Mouse (Mus musculus): ENCODE data around the gene Bag6. TPM values are rescaled to one million over a fixed set of nuclear protein-coding genes. Genes with fewer than 3 reads are reported as not detected.
A peak's percentile ranks its signal among the peaks of the same experiment; 100 is the strongest.

The Bag6 gene
- polyA plus RNA-seq (2014; fragmentation: Nextera tagmentation; extraction: Ambion mirVana), result 63.3 and 68.6 TPM in 2 replicates

DNA sequence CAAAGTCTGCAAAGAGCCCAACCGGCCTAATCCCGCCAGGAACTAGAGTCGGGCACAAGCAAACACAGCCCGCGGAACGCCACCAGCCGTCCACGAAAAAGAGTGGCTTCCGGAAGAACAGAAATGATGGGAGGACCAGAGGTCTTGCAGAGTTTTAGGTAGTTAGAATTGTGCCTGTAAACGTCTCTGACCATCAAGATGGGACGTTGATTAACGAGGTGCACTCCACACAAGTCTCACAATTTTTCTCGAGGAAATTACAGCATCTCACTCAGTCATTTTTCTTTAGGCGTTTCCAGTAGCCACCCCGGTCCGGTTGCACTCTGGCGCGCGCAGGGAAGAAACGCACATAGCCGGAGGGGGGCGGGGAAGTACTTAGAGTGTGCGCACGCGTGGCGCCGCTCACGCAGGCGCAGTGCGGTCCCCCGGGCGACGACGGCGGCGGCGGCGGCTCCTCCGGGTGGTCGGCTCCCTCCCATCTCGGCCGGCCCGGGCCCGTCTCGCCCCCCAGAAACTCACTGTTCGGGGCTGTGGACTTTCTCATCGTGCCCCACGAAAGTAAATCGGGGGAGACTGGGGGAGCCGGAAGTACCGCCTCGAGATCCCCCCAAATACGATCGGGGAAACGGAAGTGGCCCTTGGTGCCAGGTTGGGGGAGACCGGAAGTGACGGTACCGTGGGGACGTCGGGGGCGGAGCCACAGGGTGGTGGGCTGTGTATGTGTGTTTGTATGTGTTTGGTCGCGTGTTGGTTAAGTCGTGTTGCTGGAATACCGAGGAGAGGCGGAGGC lies at the start of gene Bag6:
Gene Bag6, plus strand, starts transcription at position 378 of the 790 bp plus-strand sequence.
- Histone ChIP-seq H3K4me1 (ENCODE audit: control insufficient read depth in 2 of 2, insufficient read depth in 2 of 2, low read length in 2 of 2) (peaks cover 4 to 13% of the 10 kb centered on the region in 2 experiments; a peak in 3 of 4 replicates), H3K27me3 (ENCODE audit: control insufficient read depth, insufficient read depth, low read length) (no peaks in the 10 kb centered on the region), H3K9me3 (ENCODE audit: control insufficient read depth, low read length) (no peaks in the 10 kb centered on the region), H3K27ac (replicated peaks in 1 of 2; ENCODE audit: control insufficient read depth in 1 of 2, insufficient read depth in 1 of 2, low read depth in 2 of 2, low read length in 2 of 2) (peak within 1 kb of the TSS; percentile 96 to 100), H3K9ac (ENCODE audit: low read length) (peak within 1 kb of the TSS; percentile 87), H3K4me3 (ENCODE audit: control insufficient read depth in 1 of 2, insufficient read depth in 1 of 2, low read depth in 1 of 2, low read length in 2 of 2) (peak within 1 kb of the TSS; percentile 69 to 96), H3K4me2 (ENCODE audit: low read length) (peak within 1 kb of the TSS; percentile 87), H3K36me3 (ENCODE audit: control insufficient read depth, insufficient read depth, low read length) (peaks cover 32% of the 10 kb centered on the region)
- under 1% methylated on average over 65 of the region's 66 CpGs for WGBS
- peak; percentile 91 for ATAC-seq (ENCODE audit: insufficient number of reproducible peaks, insufficient read depth, low FRiP score, low read depth)

DNA sequence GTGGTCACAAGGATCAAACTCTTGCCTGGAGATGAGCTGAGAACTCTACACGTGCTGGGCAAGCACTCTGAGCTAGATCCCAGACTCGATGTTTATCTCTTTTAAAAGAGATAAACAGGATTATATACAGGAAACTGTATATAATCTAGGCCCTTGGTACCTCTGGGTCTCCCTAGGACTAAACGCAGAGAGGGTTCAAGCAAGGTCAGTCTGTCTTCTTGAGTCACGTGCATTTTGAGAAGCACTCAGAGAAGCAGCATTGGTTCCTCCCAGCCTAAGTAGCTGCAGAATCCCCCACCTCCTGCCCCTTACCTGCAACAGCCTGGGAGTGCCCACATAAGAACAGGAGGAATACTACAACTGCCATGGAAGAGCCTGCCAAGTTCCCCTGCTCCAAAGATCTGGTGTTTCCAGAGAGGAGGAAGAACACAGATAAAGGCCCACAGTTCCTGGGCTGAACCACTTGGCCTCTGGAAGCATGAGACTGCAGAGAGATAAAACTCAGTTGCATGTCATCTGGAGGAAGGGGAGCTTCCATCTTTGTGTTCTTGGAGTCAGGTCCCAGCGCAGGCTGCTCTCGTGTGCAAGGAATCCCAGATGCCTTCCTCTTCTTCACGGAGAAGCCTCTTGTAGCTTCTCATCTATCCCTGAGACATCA lies 49.6 kb upstream of the Bag6 start, which contains the start of gene Ly6g6f:
Gene Ly6g6f, minus strand, starts transcription at position 403 of the 658 bp plus-strand sequence.
- Histone ChIP-seq H3K4me2 (ENCODE audit: low read length) (no peak within 1 kb of the TSS), H3K36me3 (ENCODE audit: control insufficient read depth, insufficient read depth, low read length) (no peaks in the 10 kb centered on the region), H3K4me3 (ENCODE audit: control insufficient read depth in 1 of 2, insufficient read depth in 1 of 2, low read depth in 1 of 2, low read length in 2 of 2) (no peak within 1 kb of the TSS), H3K4me1 (ENCODE audit: control insufficient read depth in 2 of 2, insufficient read depth in 2 of 2, low read length in 2 of 2) (peaks cover 6 to 8% of the 10 kb centered on the region in 2 experiments), H3K27ac (replicated peaks in 1 of 2; ENCODE audit: control insufficient read depth in 1 of 2, insufficient read depth in 1 of 2, low read depth in 2 of 2, low read length in 2 of 2) (no peak within 1 kb of the TSS), H3K27me3 (ENCODE audit: control insufficient read depth, insufficient read depth, low read length) (0 out of 2 replicates have a peak, but pooled peaks cover 4% of the 10 kb centered on the region), H3K9ac (ENCODE audit: low read length) (no peak within 1 kb of the TSS), H3K9me3 (ENCODE audit: control insufficient read depth, low read length) (no peaks in the 10 kb centered on the region)
- no peak for ATAC-seq (ENCODE audit: insufficient number of reproducible peaks, insufficient read depth, low FRiP score, low read depth)
- whole genome bisulfite sequencing, result 54% methylated on average over 7 of the region's 7 CpGs

DNA sequence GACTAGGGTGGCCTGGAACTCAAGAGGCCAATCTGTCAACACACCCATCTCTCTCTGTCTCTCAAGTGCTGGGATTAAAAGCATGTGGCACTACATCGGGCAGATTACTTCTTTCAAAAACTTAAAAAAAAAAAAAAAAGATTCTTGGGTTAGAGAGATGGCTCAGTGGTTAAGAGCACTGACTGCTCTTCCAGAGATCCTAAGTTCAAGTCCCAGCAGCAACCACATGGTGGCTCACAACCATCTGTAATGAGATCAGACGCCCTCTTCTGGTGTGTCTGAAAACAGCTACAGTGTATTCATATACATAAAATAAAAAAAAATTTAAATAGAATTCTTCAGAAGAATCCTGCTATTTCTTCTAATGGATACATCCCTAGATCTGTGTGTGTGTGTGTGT lies 46.8 kb upstream of the Bag6 start:
- Histone ChIP-seq H3K27ac (replicated peaks in 1 of 2; ENCODE audit: control insufficient read depth in 1 of 2, insufficient read depth in 1 of 2, low read depth in 2 of 2, low read length in 2 of 2) (no peak overlapping the region), H3K4me2 (ENCODE audit: low read length) (no peak overlapping the region), H3K27me3 (ENCODE audit: control insufficient read depth, insufficient read depth, low read length) (no peaks in the 10 kb centered on the region), H3K9ac (ENCODE audit: low read length) (no peak overlapping the region), H3K4me1 (ENCODE audit: control insufficient read depth in 2 of 2, insufficient read depth in 2 of 2, low read length in 2 of 2) (peaks cover 5 to 10% of the 10 kb centered on the region in 2 experiments), H3K36me3 (ENCODE audit: control insufficient read depth, insufficient read depth, low read length) (peaks cover 21% of the 10 kb centered on the region), H3K9me3 (ENCODE audit: control insufficient read depth, low read length) (no peaks in the 10 kb centered on the region), H3K4me3 (ENCODE audit: control insufficient read depth in 1 of 2, insufficient read depth in 1 of 2, low read depth in 1 of 2, low read length in 2 of 2) (no peak overlapping the region)
- WGBS, result 27% methylated on average over 2 of the region's 2 CpGs
- no peak for ATAC-seq (ENCODE audit: insufficient number of reproducible peaks, insufficient read depth, low FRiP score, low read depth)

DNA sequence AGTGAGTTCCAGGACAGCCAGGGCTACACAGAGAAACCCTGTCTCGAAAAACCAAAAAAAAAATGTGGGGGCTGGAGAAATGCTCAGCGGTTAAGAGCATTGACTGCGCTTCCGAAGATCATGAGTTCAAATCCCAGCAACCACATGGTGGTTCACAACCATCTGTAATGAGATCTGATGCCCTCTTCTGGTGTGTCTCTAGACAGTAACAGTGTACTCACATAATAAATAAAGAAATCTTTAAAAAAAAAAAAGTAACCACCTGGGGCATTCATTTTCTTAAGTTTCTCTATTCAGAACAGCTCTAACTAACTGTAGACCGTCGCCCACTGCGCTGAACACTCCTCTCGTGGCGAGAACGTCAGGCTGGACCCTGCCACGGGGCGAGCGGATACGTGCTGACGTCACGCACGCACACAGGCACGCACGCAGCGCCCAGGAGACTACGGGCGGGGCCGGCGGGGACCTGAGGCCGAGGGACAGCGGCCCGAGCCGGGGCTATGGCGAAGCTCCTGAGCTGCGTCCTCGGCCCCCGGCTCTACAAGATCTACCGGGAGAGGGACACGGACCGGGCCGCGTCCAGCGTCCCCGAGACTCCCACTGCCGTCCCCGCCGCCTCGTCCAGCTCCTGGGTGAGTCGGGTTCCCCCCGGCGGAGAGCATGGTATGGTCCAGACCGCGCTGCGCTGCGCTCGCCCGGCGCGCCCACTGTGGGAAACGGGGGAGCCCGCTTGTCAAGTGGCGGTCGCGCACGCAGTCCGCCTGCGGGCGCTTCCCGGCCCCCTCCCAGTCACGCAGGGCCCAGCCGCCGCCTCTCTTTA lies 45.9 kb upstream of the Bag6 start, which contains the start of gene Abhd16a:
Gene Abhd16a, plus strand, starts transcription at position 439 of the 820 bp plus-strand sequence.
- H3K4me1 ChIP-seq (ENCODE audit: control insufficient read depth in 2 of 2, insufficient read depth in 2 of 2, low read length in 2 of 2), result peaks cover 5 to 10% of the 10 kb centered on the region in 2 experiments
- ATAC-seq (ENCODE audit: insufficient number of reproducible peaks, insufficient read depth, low FRiP score, low read depth), result peak; percentile 94
- peak within 1 kb of the TSS; percentile 72 for H3K4me2 ChIP-seq (ENCODE audit: low read length)
- peaks cover 29% of the 10 kb centered on the region for H3K36me3 ChIP-seq (ENCODE audit: control insufficient read depth, insufficient read depth, low read length)
- no peaks in the 10 kb centered on the region for H3K27me3 ChIP-seq (ENCODE audit: control insufficient read depth, insufficient read depth, low read length)
- H3K27ac ChIP-seq (replicated peaks in 1 of 2; ENCODE audit: control insufficient read depth in 1 of 2, insufficient read depth in 1 of 2, low read depth in 2 of 2, low read length in 2 of 2), result peak within 1 kb of the TSS; percentile 87 to 97
- peak within 1 kb of the TSS; percentile 79 for H3K9ac ChIP-seq (ENCODE audit: low read length)
- H3K4me3 ChIP-seq (ENCODE audit: control insufficient read depth in 1 of 2, insufficient read depth in 1 of 2, low read depth in 1 of 2, low read length in 2 of 2), result peak within 1 kb of the TSS; percentile 57 to 74
- no peaks in the 10 kb centered on the region for H3K9me3 ChIP-seq (ENCODE audit: control insufficient read depth, low read length)
- 3% methylated on average over 64 of the region's 67 CpGs for WGBS

DNA sequence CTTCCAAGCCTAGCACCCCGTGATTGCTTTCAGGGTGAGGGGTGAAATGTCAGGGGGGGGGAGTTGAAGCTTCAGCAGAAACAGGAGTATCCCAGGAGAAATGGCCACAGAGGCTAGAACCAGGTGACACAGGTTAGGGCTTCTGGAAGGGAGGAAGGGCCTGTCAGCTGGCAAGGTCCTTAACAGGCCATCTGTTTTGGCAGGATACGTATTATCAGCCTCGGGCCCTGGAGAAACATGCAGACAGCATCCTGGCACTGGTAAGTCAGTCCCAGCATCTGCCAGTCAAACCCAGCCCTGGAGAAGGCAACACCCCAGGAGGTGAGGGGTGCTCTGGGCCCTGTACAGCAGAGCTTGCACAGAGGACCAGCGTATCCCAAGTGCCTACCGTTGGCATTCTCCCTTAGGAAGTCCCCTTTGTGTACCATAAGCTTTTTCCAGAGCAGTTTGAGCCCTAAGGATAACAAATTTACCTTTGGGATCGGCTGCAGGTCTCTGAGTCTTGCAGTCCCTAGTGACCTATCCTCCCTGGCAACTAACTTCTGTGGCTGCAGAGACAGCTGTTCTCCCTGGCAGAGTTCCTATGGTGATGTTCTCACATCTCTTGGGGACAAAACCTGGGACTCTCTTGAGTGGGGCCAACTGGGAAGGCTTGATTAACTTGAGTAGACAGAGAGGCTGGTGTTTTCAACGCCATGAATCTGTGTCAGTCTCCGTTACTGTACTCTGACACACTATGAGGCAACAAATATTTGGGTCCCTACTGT lies 44.6 kb upstream of the Bag6 start:
- peaks cover 5 to 10% of the 10 kb centered on the region in 2 experiments for H3K4me1 ChIP-seq (ENCODE audit: control insufficient read depth in 2 of 2, insufficient read depth in 2 of 2, low read length in 2 of 2)
- peak overlapping the region; percentile 57 to 74; a peak in 3 of 4 replicates for H3K4me3 ChIP-seq (ENCODE audit: control insufficient read depth in 1 of 2, insufficient read depth in 1 of 2, low read depth in 1 of 2, low read length in 2 of 2)
- H3K9ac ChIP-seq (ENCODE audit: low read length), result peak overlapping the region; percentile 79
- no peaks in the 10 kb centered on the region for H3K9me3 ChIP-seq (ENCODE audit: control insufficient read depth, low read length)
- H3K27ac ChIP-seq (replicated peaks in 1 of 2; ENCODE audit: control insufficient read depth in 1 of 2, insufficient read depth in 1 of 2, low read depth in 2 of 2, low read length in 2 of 2), result peak overlapping the region; percentile 0 to 87; a peak in 2 of 4 replicates
- H3K4me2 ChIP-seq (ENCODE audit: low read length), result peak overlapping the region; percentile 72
- H3K27me3 ChIP-seq (ENCODE audit: control insufficient read depth, insufficient read depth, low read length), result no peaks in the 10 kb centered on the region
- ATAC-seq (ENCODE audit: insufficient number of reproducible peaks, insufficient read depth, low FRiP score, low read depth), result no peak
- peaks cover 42% of the 10 kb centered on the region for H3K36me3 ChIP-seq (ENCODE audit: control insufficient read depth, insufficient read depth, low read length)
- WGBS, result 60% methylated on average over 8 of the region's 8 CpGs

DNA sequence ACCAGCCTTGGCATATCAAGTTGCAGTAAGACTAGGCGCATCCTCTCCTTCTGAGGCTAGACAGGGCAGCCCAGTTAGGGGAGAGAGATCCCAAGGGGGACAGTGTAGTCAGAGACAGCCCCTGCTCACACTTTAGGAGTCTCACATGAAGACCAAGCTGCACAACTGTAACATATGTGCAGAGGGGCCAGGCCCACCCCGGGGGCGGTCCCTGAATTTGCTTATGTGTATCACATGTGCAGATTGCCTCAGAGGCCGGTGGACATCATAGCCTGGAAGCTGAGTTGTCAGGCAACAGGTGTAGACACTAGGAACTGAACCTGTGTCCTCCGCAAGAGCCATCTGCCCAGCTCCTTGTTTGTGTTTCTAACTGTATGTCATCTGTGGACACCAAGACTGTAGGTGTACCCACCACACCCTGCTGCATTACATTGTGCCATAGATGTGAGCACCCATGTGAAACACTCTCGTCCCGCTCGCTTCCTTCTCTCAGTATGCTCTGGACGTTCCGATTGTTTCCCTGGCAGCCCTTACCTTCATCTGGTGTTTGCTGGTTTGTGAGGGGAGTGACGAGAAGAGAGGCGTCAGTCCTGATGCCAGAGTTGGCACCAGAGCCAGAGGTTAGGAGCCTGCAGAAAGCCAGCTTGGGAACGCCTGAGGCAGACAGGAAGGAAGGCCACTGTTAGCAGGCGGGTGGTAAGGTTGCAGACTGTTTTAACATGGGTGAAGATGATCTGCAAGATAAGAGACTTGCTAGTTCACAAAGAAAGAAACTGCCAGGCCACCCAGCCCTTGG lies 42.4 kb upstream of the Bag6 start:
- H3K27me3 ChIP-seq (ENCODE audit: control insufficient read depth, insufficient read depth, low read length), result no peaks in the 10 kb centered on the region
- no peaks in the 10 kb centered on the region for H3K9me3 ChIP-seq (ENCODE audit: control insufficient read depth, low read length)
- WGBS, result 90% methylated on average over 14 of the region's 14 CpGs
- no peak overlapping the region for H3K4me3 ChIP-seq (ENCODE audit: control insufficient read depth in 1 of 2, insufficient read depth in 1 of 2, low read depth in 1 of 2, low read length in 2 of 2)
- peaks cover 64% of the 10 kb centered on the region for H3K36me3 ChIP-seq (ENCODE audit: control insufficient read depth, insufficient read depth, low read length)
- peaks cover 5 to 10% of the 10 kb centered on the region in 2 experiments for H3K4me1 ChIP-seq (ENCODE audit: control insufficient read depth in 2 of 2, insufficient read depth in 2 of 2, low read length in 2 of 2)
- H3K9ac ChIP-seq (ENCODE audit: low read length), result no peak overlapping the region
- no peak for ATAC-seq (ENCODE audit: insufficient number of reproducible peaks, insufficient read depth, low FRiP score, low read depth)
- no peak overlapping the region for H3K4me2 ChIP-seq (ENCODE audit: low read length)
- no peak overlapping the region for H3K27ac ChIP-seq (replicated peaks in 1 of 2; ENCODE audit: control insufficient read depth in 1 of 2, insufficient read depth in 1 of 2, low read depth in 2 of 2, low read length in 2 of 2)
